In genomic region chr13:94086090-94086808, GRCm38 (mm10) we compare ENCODE assay signal across 23 mouse cellular contexts. TPM values are rescaled to one million over a fixed set of nuclear protein-coding genes. Genes with fewer than 3 reads are reported as not detected.
DNase-seq lines count a peak whose midpoint lies in the region; ATAC-seq and TF ChIP-seq lines count a peak whose summit lies in the region.
"Had no signal": no experiment of that assay in that cellular context is flagged by ENCODE, and none has a peak within 500 bp of the region (broad histone marks: within the 10 kb centered on the region; RNA-seq: fewer than 3 reads in every experiment).

No protein-coding gene starts in this region.

- no peak overlapping the region for H3K27ac ChIP-seq in liver, embryonic 14.5 days
- H3K27ac ChIP-seq in forebrain, embryonic 16.5 days (ENCODE audit: low read length), result no peak overlapping the region
- no peak overlapping the region for H3K27ac ChIP-seq in heart, embryonic 11.5 days (ENCODE audit: low read depth, low read length)
- H3K27ac ChIP-seq: embryonic facial prominence, embryonic 12.5 days; forebrain, embryonic 13.5 days; heart, embryonic 10.5 days; intestine, embryonic 15.5 days; limb, embryonic 13.5 days; midbrain, embryonic 15.5 days had no signal

- ATAC-seq in common myeloid progenitor, adult 5-6 weeks (replicated peaks; ENCODE audit: low read depth, poor library complexity, severe bottlenecking), result peak; percentile 92
- ATAC-seq in liver, embryonic 14.5 days (ENCODE audit: insufficient read depth), result peak; percentile 91
- ATAC-seq in megakaryocyte-erythroid progenitor cell, adult 5-6 weeks (replicated peaks; ENCODE audit: low FRiP score, low TSS enrichment, poor library complexity, severe bottlenecking), result peak; percentile 93
- no peak for ATAC-seq in forebrain, embryonic 16.5 days
- no peak for ATAC-seq in heart, embryonic 11.5 days (replicated peaks; ENCODE audit: insufficient number of reproducible peaks, low FRiP score, low TSS enrichment)
- ATAC-seq: forebrain, embryonic 13.5 days had no signal

- no peaks in the 10 kb centered on the region for H3K27me3 ChIP-seq in liver, embryonic 14.5 days (ENCODE audit: control insufficient read depth, insufficient read depth, low read length)
- no peaks in the 10 kb centered on the region for H3K27me3 ChIP-seq in forebrain, embryonic 16.5 days (replicated peaks; ENCODE audit: control insufficient read depth, insufficient read depth, low read length)
- H3K27me3 ChIP-seq in heart, embryonic 11.5 days (ENCODE audit: control insufficient read depth, insufficient read depth, low read length), result no peaks in the 10 kb centered on the region
- H3K27me3 ChIP-seq: embryonic facial prominence, embryonic 12.5 days; forebrain, embryonic 13.5 days; intestine, embryonic 15.5 days; limb, embryonic 13.5 days; midbrain, embryonic 15.5 days had no signal

- DNase-seq in c-Kit-positive CD71-negative TER-119-negative erythroid progenitor cells, embryonic 14.5 days (ENCODE audit: low read depth), result peak; percentile 17
- DNase-seq in liver, embryonic 14.5 days (ENCODE audit: low read depth in 3 of 3, low spot score in 3 of 3), result peak; percentile 41 to 50 (median 46)
- DNase-seq in adrenal gland, adult 18-20 months (ENCODE audit: low spot score in 2 of 2), result no peak
- DNase-seq: adrenal gland, postnatal 25 days; cerebellum, adult 18-20 months; cerebellum, postnatal 14 days; gastrocnemius, postnatal 10 days; kidney, adult 8-10 months; kidney, postnatal 14 days; layer of hippocampus, postnatal 36 days; lung, embryonic 14.5 days had no signal

- no peak overlapping the region for H3K4me3 ChIP-seq in liver, embryonic 14.5 days (ENCODE audit: insufficient read depth in 1 of 2, low read depth in 2 of 2, low read length in 2 of 2)
- H3K4me3 ChIP-seq in forebrain, embryonic 16.5 days (replicated peaks; ENCODE audit: low read length), result no peak overlapping the region
- no peak overlapping the region for H3K4me3 ChIP-seq in heart, embryonic 11.5 days (ENCODE audit: low read depth, low read length)
- H3K4me3 ChIP-seq: embryonic facial prominence, embryonic 12.5 days; erythroblast, embryonic 14.5 days; forebrain, embryonic 13.5 days; heart, embryonic 10.5 days; intestine, embryonic 15.5 days; limb, embryonic 13.5 days; midbrain, embryonic 15.5 days; myocyte had no signal

- H3K9ac ChIP-seq in liver, embryonic 14.5 days (replicated peaks), result no peak overlapping the region
- H3K9ac ChIP-seq in forebrain, embryonic 16.5 days (replicated peaks; ENCODE audit: low read depth, low read length), result no peak overlapping the region
- no peak overlapping the region for H3K9ac ChIP-seq in heart, embryonic 11.5 days (ENCODE audit: low read depth, low read length)
- H3K9ac ChIP-seq: embryonic facial prominence, embryonic 12.5 days; forebrain, embryonic 13.5 days; intestine, embryonic 15.5 days; limb, embryonic 13.5 days; lung, embryonic 14.5 days; midbrain, embryonic 15.5 days had no signal

- 25% methylated on average over 12 of the region's 12 CpGs for WGBS in liver, embryonic 14.5 days (ENCODE audit: insufficient replicate concordance)
- WGBS in forebrain, embryonic 16.5 days, result 91% methylated on average over 12 of the region's 12 CpGs
- 83% methylated on average over 12 of the region's 12 CpGs for WGBS in heart, embryonic 11.5 days (ENCODE audit: insufficient replicate concordance)

- H3K4me2 ChIP-seq in liver, embryonic 14.5 days (ENCODE audit: low read depth), result peak overlapping the region; percentile 13
- H3K4me2 ChIP-seq in forebrain, embryonic 16.5 days (ENCODE audit: low read length), result no peak overlapping the region
- no peak overlapping the region for H3K4me2 ChIP-seq in heart, embryonic 11.5 days
- H3K4me2 ChIP-seq: embryonic facial prominence, embryonic 12.5 days; forebrain, embryonic 13.5 days; intestine, embryonic 15.5 days; limb, embryonic 13.5 days; lung, embryonic 14.5 days; midbrain, embryonic 15.5 days had no signal

- peaks cover 8 to 17% of the 10 kb centered on the region in 2 experiments for H3K4me1 ChIP-seq in liver, embryonic 14.5 days (replicated peaks; ENCODE audit: control insufficient read depth in 2 of 2, insufficient read depth in 2 of 2, low read length in 1 of 2)
- no peaks in the 10 kb centered on the region for H3K4me1 ChIP-seq in forebrain, embryonic 16.5 days (replicated peaks; ENCODE audit: control insufficient read depth, insufficient read depth, low read length)
- peaks cover 4% of the 10 kb centered on the region; the same call in 1 of the 2 replicates for H3K4me1 ChIP-seq in heart, embryonic 11.5 days (ENCODE audit: control insufficient read depth, insufficient read depth, low read length)
- H3K4me1 ChIP-seq: forebrain, embryonic 13.5 days; intestine, embryonic 15.5 days; midbrain, embryonic 15.5 days had no signal

- no peaks in the 10 kb centered on the region for H3K36me3 ChIP-seq in liver, embryonic 14.5 days (replicated peaks; ENCODE audit: control insufficient read depth, insufficient read depth, low read depth)
- H3K36me3 ChIP-seq in forebrain, embryonic 16.5 days (ENCODE audit: control insufficient read depth, insufficient read depth), result no peaks in the 10 kb centered on the region
- no peaks in the 10 kb centered on the region for H3K36me3 ChIP-seq in heart, embryonic 11.5 days (ENCODE audit: control insufficient read depth, insufficient read depth, low read length)
- H3K36me3 ChIP-seq: intestine, embryonic 15.5 days; midbrain, embryonic 15.5 days had no signal

- peak; percentile 83 for TF ChIP-seq EP300 in liver, embryonic 14.5 days (IDR thresholded peaks at IDR 0.05; ENCODE audit: low read depth)

- no peak for TF ChIP-seq CTCF in liver, embryonic 14.5 days (IDR thresholded peaks at IDR 0.05; ENCODE audit: low read depth)

- no peaks in the 10 kb centered on the region for H3K9me3 ChIP-seq in liver, embryonic 14.5 days (ENCODE audit: control insufficient read depth, low read length)
- H3K9me3 ChIP-seq in forebrain, embryonic 16.5 days (ENCODE audit: control insufficient read depth, low read length), result 0 out of 2 replicates have a peak, but pooled peaks cover 4% of the 10 kb centered on the region
- H3K9me3 ChIP-seq in heart, embryonic 11.5 days (replicated peaks; ENCODE audit: control insufficient read depth, low read length), result no peaks in the 10 kb centered on the region
- H3K9me3 ChIP-seq: embryonic facial prominence, embryonic 12.5 days; forebrain, embryonic 13.5 days; heart, embryonic 10.5 days; intestine, embryonic 15.5 days; limb, embryonic 13.5 days; midbrain, embryonic 15.5 days had no signal

RNA-seq across cellular contexts. Expression of gene Lhfpl2, which starts 28.7 kb away (rescaled TPM):
- total RNA-seq in common myeloid progenitor, adult 5-6 weeks (2017), result 13.2 and 17.6 TPM in 2 replicates
- 2.2 and 2.4 TPM in 2 replicates for polyA plus RNA-seq in liver, embryonic 14.5 days (2012; rRNA removed)
- polyA plus RNA-seq in liver, embryonic 14.5 days (2014; fragmentation: Nextera tagmentation; extraction: Ambion mirVana), result 3.2 TPM in 2 replicates
- 21.4 and 29.7 TPM in 2 replicates for total RNA-seq in megakaryocyte-erythroid progenitor cell, adult 5-6 weeks (2014; fragmentation: Nextera tagmentation)
- total RNA-seq in megakaryocyte-erythroid progenitor cell, adult 5-6 weeks (2017), result 22.9 and 24.2 TPM in 2 replicates
- polyA plus RNA-seq in forebrain, embryonic 16.5 days (2015; fragmentation: Nextera tagmentation; extraction: Ambion mirVana), result 15.0 and 24.1 TPM in 2 replicates
- total RNA-seq in adrenal gland, adult 18-20 months (2021), result 10 to 100 TPM; 22.4 to 31.0 TPM
- 18.5 and 24.8 TPM in 2 replicates for polyA plus RNA-seq in heart, embryonic 11.5 days (2014; fragmentation: Nextera tagmentation; extraction: Ambion mirVana)
- polyA plus RNA-seq: erythroblast, embryonic 14.5 days had no signal

Comparison
In these comparisons a context has a peak if more than half of its experiments do, and no peak if none do; other contexts are left out.
1. DNase-seq: peak in c-Kit-positive CD71-negative TER-119-negative erythroid progenitor cells, embryonic 14.5 days (single experiment) and liver, embryonic 14.5 days (3 of 3); none in adrenal gland, adult 18-20 months (0 of 2).
2. ATAC-seq: peak in common myeloid progenitor, adult 5-6 weeks (single experiment), liver, embryonic 14.5 days (single experiment) and megakaryocyte-erythroid progenitor cell, adult 5-6 weeks (single experiment); none in forebrain, embryonic 16.5 days (single experiment) and heart, embryonic 11.5 days (single experiment).